Mouse (Mus musculus) olfactory bulb, adult 2 months (tissue): Measurements from ENCODE around the gene Phactr2. TPM values are rescaled to one million over a fixed set of nuclear protein-coding genes. Genes with fewer than 3 reads are reported as not detected.
A peak's percentile ranks its signal among the peaks of the same experiment; 100 is the strongest.

Source experiments
- H3K27ac ChIP-seq: fragments of 200-500 bp; 2 replicates; pipeline ENCODE4 v1.5.1; 2012; ENCODE audit warnings: low read depth, low read length; ENCODE audit not compliant: insufficient read depth
- H3K4me1 ChIP-seq: fragments of 200-500 bp; 2 replicates; pipeline ENCODE4 v1.6.1; 2012; ENCODE audit warnings: low read length; ENCODE audit not compliant: control insufficient read depth, insufficient read depth
- H3K4me3 ChIP-seq: fragments of 200-500 bp; 2 replicates; pipeline ENCODE4 v1.5.1; 2012; ENCODE audit warnings: mild to moderate bottlenecking, low read depth, low read length, moderate library complexity; ENCODE audit not compliant: insufficient read depth
- CTCF ChIP-seq: fragments of 200-500 bp; IDR thresholded peaks from 2 replicates; pipeline ENCODE4 v1.5.1; 2012; ENCODE audit warnings: low read depth, mild to moderate bottlenecking, low read length, moderate library complexity; ENCODE audit not compliant: insufficient read depth
- POLR2A ChIP-seq: fragments of 200-500 bp; IDR thresholded peaks from 2 replicates; pipeline ENCODE4 v1.6.1; 2012; ENCODE audit warnings: mild to moderate bottlenecking, low read depth, low read length, moderate library complexity; ENCODE audit not compliant: insufficient read depth
- WGBS: fragments of 180-500 bp; shearing (Covaris S2); methylation state at CpG from one replicate; pipeline ENCODE4 v1.1.7; 2018; 5-methylcytosine and 5-hydroxymethylcytosine counted together
- polyA plus RNA-seq: library from polyadenylated mRNA; stranded (reverse); fragments of >200 nt; gene quantifications from 2 replicates; pipeline ENCODE4 v1.2.4, GENCODE M21; 2012; ENCODE audit warnings: low replicate concordance; ENCODE audit not compliant: missing spikeins, insufficient read depth, insufficient read length

The Phactr2 gene
- polyA plus RNA-seq, 1 experiment = not detected

DNA sequence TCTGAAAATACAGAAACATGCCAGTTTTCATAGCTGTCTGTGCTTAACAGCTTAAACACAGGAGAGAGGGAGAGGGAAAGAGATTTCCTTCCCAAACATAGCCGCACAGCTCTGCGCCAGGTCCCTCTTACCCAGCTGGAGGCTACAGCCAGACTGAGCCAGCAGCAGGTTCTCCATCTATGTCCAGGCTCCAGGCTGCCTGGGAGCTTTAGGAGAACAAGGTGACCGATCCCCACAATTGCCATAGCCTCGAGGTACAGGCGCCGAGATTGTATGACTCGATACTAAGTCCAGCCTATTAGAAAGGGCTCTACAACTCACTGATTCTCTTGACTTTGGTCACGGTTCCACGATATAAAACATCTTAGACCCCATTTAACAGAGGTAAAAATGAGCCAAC lies 37.2 kb downstream of the Phactr2 start:
- Histone ChIP-seq H3K27ac (no peak overlapping the region), H3K4me1 (no peaks in the 10 kb centered on the region), H3K4me3 (no peak overlapping the region)
- TF ChIP-seq CTCF = no peak
- TF ChIP-seq POLR2A = no peak
- 95% methylated on average over 9 of the region's 9 CpGs for WGBS

DNA sequence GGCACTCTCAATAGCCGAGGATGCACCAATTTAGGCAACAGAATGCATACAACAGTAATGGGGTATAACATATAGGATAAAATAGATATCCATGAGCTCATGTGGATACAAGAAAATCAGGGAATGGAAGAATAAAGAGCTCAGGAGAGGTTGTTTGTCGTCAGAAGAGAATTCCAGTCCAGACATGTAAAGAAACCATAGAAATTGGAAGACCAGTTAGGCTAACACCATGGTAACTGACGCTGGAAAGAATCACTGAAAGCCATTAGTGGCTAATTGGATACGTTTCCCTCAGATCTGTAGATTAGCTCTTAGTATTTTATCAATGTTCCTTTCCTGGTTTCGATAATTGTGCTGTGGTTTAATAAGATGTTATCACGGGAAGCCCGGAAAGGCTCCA lies 41.2 kb downstream of the Phactr2 start:
- no peak overlapping the region for H3K4me3 ChIP-seq
- H3K27ac ChIP-seq = no peak overlapping the region
- WGBS = 55% methylated on average over 7 of the region's 7 CpGs
- H3K4me1 ChIP-seq = 0 out of 2 replicates have a peak, but pooled peaks cover 3% of the 10 kb centered on the region
- TF ChIP-seq POLR2A = no peak
- TF ChIP-seq CTCF = no peak

DNA sequence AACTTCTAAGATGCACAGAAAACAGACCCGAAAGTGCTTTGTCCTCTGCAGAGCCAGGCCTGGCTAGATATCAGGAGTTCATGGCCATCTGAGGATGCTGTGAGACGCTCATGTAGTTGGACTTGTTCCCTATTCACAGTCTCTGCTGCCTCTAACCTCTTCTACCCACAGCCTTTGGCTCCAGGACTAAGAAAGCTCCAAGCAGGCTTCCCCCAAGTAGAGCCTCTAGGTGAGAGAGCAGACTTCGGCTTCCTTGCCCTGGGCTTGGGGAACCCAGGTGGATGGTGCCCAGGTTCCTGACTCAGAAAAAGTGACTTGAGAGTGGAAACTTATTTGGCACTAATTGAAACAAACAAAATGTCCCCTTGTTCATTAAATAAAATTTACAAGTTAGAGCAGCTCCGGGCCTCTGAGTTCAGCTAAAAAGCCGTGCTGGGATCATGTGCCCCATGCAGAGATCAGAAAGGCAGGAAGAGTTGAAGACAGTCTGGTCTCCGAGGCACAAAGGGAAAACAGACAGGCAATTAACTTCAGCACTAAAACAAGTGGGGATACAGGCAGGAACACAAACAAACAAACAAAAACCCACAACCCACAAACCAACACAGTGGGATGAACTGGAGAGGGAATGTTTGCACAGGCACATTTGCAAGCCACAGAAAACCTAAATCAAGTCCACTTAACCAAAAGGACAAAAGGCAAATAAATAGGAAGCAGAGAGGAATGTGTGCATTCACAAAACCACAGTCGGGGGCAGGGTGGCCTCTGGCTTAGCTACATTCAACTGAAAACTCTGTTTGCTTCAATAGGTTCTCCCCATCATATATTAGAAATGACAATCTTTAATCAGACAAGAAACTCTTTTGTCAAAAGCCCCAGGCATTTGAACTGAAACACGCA lies 42.3 kb downstream of the Phactr2 start:
- TF ChIP-seq POLR2A (no peak), CTCF (no peak)
- WGBS = 66% methylated on average over 8 of the region's 8 CpGs
- H3K4me3 ChIP-seq = no peak overlapping the region
- H3K4me1 ChIP-seq = 0 out of 2 replicates have a peak, but pooled peaks cover 3% of the 10 kb centered on the region
- no peak overlapping the region for H3K27ac ChIP-seq

DNA sequence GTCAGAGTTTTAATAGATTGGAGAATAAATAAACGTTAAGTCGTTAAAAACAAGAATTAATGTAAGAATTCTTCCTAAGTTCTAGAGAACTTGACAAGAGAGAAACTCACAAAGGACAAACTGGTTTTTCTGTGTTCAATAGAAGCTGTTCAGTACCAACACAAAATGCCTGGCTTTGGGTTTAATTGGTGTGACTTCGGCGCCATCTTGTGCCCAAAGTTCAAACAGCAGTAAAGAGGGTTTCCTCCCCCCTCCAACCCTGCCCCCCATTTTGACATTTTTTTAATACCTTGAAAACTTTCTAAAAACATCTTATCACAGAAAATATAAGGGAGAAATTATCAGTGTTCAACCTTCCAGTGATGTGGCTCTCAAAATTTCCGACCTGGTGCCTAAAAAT lies 44.4 kb downstream of the Phactr2 start:
- H3K4me3 ChIP-seq = no peak overlapping the region
- 0 out of 2 replicates have a peak, but pooled peaks cover 3% of the 10 kb centered on the region for H3K4me1 ChIP-seq
- 9% methylated on average over 5 of the region's 5 CpGs for WGBS
- no peak overlapping the region for H3K27ac ChIP-seq
- TF ChIP-seq CTCF = peak; percentile 56
- TF ChIP-seq POLR2A = no peak

DNA sequence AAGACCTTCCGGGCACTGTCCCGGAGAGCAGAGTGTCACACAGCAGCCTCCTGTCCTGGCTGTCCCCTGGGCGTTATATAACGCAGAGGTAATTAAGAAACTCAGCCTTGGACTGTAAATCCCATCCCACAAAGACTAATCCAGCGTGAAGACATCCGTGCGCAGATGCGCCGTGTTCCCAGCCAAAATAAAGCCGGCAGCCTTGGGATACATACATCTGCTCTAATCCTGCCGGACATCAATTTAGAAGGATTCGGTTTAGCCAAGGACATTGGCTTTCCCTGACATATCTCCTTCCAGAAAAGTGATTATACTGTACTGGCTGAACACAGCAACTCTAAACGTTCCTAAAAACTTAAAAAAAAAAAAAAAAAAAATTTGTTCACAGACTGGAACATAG lies 45.0 kb downstream of the Phactr2 start:
- Histone ChIP-seq H3K4me3 (no peak overlapping the region), H3K4me1 (peaks cover 7% of the 10 kb centered on the region), H3K27ac (no peak overlapping the region)
- 20% methylated on average over 13 of the region's 13 CpGs for WGBS
- TF ChIP-seq CTCF (no peak), POLR2A (no peak)

DNA sequence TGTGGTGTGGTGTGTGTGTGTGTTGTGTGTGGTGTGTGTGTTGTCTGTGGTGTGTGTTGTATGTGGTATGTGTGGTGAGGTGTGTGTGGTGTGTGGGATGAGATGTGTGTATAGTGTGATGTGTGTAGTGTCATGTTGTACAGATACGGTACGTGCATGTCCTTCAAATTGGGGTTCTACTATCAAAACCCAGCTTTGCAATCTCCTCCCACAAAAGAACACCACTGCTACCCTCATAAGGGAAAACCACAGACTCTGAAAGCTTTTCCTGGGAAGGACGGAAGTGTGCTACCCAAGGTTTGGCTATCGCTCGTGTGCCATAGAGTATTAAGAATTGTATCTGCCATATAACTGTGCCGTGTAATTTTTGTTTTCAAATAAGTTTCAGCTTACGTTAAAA lies 45.7 kb downstream of the Phactr2 start:
- no peak for TF ChIP-seq CTCF
- no peak for TF ChIP-seq POLR2A

DNA sequence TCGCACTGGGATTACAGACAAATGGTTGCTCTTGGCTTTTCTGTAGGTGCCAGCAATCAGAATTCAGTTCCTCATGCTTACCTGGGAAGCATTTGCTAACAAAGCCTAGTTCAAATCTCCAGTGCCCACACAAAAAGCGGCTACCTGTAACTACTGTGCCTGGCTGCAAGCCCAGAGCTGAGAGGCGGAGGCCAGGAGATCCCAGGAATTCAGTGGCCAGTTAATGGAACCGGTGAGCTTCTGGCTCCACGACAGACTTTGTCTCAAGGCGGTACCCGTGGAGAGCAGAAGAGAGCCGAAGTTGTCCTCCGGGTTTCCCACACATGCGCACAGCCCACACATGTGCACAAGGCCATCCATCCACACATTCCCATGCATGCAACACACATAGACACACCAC lies 46.6 kb downstream of the Phactr2 start:
- WGBS = 80% methylated on average over 10 of the region's 10 CpGs
- Histone ChIP-seq H3K4me3 (no peak overlapping the region), H3K27ac (no peak overlapping the region), H3K4me1 (peaks cover 9% of the 10 kb centered on the region)
- TF ChIP-seq POLR2A (no peak), CTCF (no peak)

More for the DNA sequence above, 45.7 kb downstream of the Phactr2 start:
- Histone ChIP-seq H3K4me1 (peaks cover 9% of the 10 kb centered on the region), H3K27ac (no peak overlapping the region), H3K4me3 (no peak overlapping the region)
- WGBS = 83% methylated on average over 7 of the region's 7 CpGs

DNA sequence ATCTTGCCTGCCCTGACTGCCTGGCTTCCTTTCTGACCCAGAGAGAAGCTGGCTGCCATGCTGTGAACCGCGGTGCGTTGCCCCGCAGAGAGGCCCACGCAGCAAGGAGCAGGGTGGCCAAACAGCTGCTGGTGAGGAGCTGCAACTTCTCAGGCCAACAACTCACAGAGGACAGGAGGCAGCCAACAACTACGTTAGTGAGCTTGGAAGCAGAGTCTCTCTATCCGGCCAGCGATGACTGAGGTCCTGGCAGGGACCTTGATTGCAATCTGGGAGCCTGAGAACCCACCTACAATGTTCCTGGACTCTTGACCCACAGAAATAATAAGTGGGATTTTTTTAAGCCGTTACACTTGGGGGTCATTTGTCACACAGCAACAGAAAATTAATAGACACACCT lies 49.0 kb downstream of the Phactr2 start:
- Histone ChIP-seq H3K4me3 (no peak overlapping the region), H3K4me1 (peaks cover 9% of the 10 kb centered on the region), H3K27ac (no peak overlapping the region)
- WGBS = 85% methylated on average over 9 of the region's 9 CpGs
- TF ChIP-seq POLR2A (no peak), CTCF (no peak)

DNA sequence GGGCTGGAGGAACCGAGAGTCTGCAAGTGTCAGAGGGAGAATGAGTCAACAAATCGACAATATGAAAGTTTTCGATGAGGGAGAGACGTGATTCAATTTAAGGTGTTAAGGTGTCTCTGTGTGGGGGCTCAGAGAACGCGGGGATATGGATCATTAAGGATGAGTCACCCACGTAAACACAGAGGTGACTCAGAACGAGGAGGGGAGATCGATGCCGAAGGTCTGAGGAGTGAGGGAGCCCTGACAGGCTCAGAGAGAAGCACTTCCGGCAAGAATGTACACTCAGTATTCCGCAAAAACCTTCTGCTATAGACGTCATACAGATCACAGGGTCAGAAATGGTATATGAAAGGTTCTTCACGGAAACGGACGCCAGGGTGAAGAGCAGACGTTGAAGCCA lies 49.7 kb downstream of the Phactr2 start:
- TF ChIP-seq POLR2A (no peak), CTCF (no peak)
- no peak overlapping the region for H3K27ac ChIP-seq
- H3K4me3 ChIP-seq = no peak overlapping the region
- H3K4me1 ChIP-seq = peaks cover 9% of the 10 kb centered on the region
- WGBS = 65% methylated on average over 17 of the region's 17 CpGs
